Mouse (Mus musculus): ENCODE data around the gene Olfr1185-ps1.
"Not testable (repeated sequence)": the region's sequence is repeated elsewhere in the genome, so short reads cannot be mapped to it uniquely, and the experiment has no call there.

The Olfr1185-ps1 gene

GRCm38 (mm10) chr2:88493020-88493419 is at the start of gene Olfr1185-ps1:
Olfr1185-ps1 (plus strand) TSS chr2:88493320.
- CTCF ChIA-PET: no interaction called here

GRCm38 (mm10) chr2:88449031-88449430 is 44.1 kb upstream of the Olfr1185-ps1 start, which contains the start of gene Gm13757:
Gm13757 (minus strand) TSS chr2:88449131.
- POLR2A ChIA-PET: no interaction called here
- CTCF ChIA-PET: no interaction called here

More at GRCm38 (mm10) chr2:88493020-88493419, at the start of gene Olfr1185-ps1:
- POLR2A ChIA-PET: no interaction called here

- POLR2A ChIA-PET, CTCF ChIA-PET: not testable (repeated sequence)
Observed at GRCm38 (mm10) chr2:88454567-88454966, 38.6 kb upstream of the Olfr1185-ps1 start, which contains the start of gene Olfr1183. Olfr1183 (plus strand) TSS chr2:88454867.

DNA sequence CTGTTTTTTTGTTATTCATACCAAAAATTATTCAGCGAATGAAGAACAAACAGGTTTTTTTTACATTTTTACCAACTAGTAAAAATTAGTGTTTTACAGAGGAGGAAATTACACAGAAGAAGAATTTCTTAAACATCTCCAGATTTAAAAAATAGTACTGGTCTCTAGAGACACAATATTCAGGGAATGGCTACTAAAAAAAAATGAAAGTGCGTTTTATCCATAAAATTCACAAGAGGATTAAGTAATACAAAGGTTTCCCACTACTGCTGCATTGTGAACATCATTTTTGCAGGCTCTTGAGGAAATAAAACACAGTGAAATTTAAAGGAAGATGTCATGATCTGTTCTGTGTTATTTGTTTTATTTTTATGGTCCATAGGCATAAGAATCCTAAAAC is 9.8 kb upstream of the Olfr1185-ps1 start, which contains the start of gene Olfr1184:
Gene Olfr1184, plus strand, starts transcription at position 301 of the 400 bp plus-strand sequence.
- ChIA-PET CTCF (no interaction called here), POLR2A (no interaction called here)

- CTCF ChIA-PET: no interaction called here
- POLR2A ChIA-PET: no interaction called here
Observed at GRCm38 (mm10) chr2:88518251-88518650, 25.1 kb downstream of the Olfr1185-ps1 start, which contains the start of gene Olfr1186. Olfr1186 (plus strand) TSS chr2:88518551.

DNA sequence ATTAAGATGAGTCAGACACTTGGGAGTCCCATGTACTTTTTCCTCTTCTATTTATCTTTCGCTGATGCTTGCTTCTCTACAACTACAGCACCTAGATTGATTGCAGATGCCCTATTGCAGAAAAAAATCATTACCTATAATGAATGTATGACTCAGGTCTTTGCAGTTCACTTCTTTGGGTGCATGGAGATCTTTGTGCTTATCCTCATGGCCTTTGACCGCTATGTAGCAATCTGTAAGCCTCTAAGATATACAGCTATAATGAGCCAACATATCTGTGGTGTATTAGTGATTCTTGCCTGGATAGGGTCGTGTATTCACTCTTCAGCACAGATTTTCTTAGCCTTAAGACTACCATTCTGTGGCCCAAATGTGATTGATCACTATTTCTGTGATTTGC is 32.6 kb downstream of the Olfr1185-ps1 start:
- ChIA-PET POLR2A (no interaction called here), CTCF (no interaction called here)

Measured in embryonic stem cell, embryonic (primary cell).